Mouse (Mus musculus): Measurements from ENCODE around the gene Fbxo2. TPM values are rescaled to one million over a fixed set of nuclear protein-coding genes. Genes with fewer than 3 reads are reported as not detected.

Gene Fbxo2
- polyA plus RNA-seq, 1 experiment, result 5.1 TPM

- TF ChIP-seq POLR2A (IDR thresholded peaks at IDR 0.05; ENCODE audit: borderline replicate concordance, extremely low read depth, insufficient read depth, insufficient read length, poor library complexity, severe bottlenecking) (no peak), CTCF (IDR thresholded peaks at IDR 0.05; ENCODE audit: borderline replicate concordance, extremely low read depth, insufficient read depth, insufficient read length) (no peak)
- DNase-seq (ENCODE audit: low read depth), result no peak
Measured at GRCm38 (mm10) chr4:148149540-148149939, 10.9 kb upstream of the Fbxo2 start.

GRCm38 (mm10) chr4:148150242-148150641 is 10.2 kb upstream of the Fbxo2 start:
- no peak for DNase-seq (ENCODE audit: low read depth)
- TF ChIP-seq POLR2A (IDR thresholded peaks at IDR 0.05; ENCODE audit: borderline replicate concordance, extremely low read depth, insufficient read depth, insufficient read length, poor library complexity, severe bottlenecking), result no peak
- TF ChIP-seq CTCF (IDR thresholded peaks at IDR 0.05; ENCODE audit: borderline replicate concordance, extremely low read depth, insufficient read depth, insufficient read length), result no peak

- DNase-seq (ENCODE audit: low read depth), result no peak
Measured at GRCm38 (mm10) chr4:148150953-148151266, 9.5 kb upstream of the Fbxo2 start.

GRCm38 (mm10) chr4:148151267-148152168 is 8.9 kb upstream of the Fbxo2 start, which contains the start of gene Fbxo6:
TSS of gene Fbxo6 (minus strand) at chr4:148152140.
- peak; percentile 42; the same call in 1 of the 2 replicates for TF ChIP-seq POLR2A (IDR thresholded peaks at IDR 0.05; ENCODE audit: borderline replicate concordance, extremely low read depth, insufficient read depth, insufficient read length, poor library complexity, severe bottlenecking)
- TF ChIP-seq CTCF (IDR thresholded peaks at IDR 0.05; ENCODE audit: borderline replicate concordance, extremely low read depth, insufficient read depth, insufficient read length), result peak; percentile 75
- peak; percentile 96 for DNase-seq (ENCODE audit: low read depth)

More at GRCm38 (mm10) chr4:148150953-148151266, 9.5 kb upstream of the Fbxo2 start:
- no peak for TF ChIP-seq POLR2A (IDR thresholded peaks at IDR 0.05; ENCODE audit: borderline replicate concordance, extremely low read depth, insufficient read depth, insufficient read length, poor library complexity, severe bottlenecking)
- no peak for TF ChIP-seq CTCF (IDR thresholded peaks at IDR 0.05; ENCODE audit: borderline replicate concordance, extremely low read depth, insufficient read depth, insufficient read length)

DNA sequence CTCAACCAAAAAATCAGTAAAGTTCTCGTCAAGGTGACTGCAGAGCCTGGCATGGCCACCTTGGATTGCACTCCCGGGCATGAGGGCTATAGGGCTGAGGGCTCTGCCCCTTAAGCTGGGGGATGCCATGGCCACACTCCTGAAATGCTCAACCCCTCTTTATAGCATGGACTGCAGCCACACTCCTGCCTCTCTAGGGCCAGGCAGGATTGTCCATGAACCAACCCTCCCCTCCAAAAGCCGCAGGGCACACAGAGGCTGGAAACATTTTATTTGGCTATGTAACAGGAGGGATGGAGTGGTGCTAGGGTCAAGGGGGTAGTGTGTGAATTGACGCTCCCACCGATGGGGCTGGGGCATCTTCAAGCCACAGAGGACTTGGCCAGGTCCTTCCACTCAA is 7.9 kb upstream of the Fbxo2 start:
- TF ChIP-seq POLR2A (IDR thresholded peaks at IDR 0.05; ENCODE audit: borderline replicate concordance, extremely low read depth, insufficient read depth, insufficient read length, poor library complexity, severe bottlenecking), result no peak
- no peak for TF ChIP-seq CTCF (IDR thresholded peaks at IDR 0.05; ENCODE audit: borderline replicate concordance, extremely low read depth, insufficient read depth, insufficient read length)
- no peak for DNase-seq (ENCODE audit: low read depth)

- no peak for DNase-seq (ENCODE audit: low read depth)
- no peak for TF ChIP-seq CTCF (IDR thresholded peaks at IDR 0.05; ENCODE audit: borderline replicate concordance, extremely low read depth, insufficient read depth, insufficient read length)
- no peak for TF ChIP-seq POLR2A (IDR thresholded peaks at IDR 0.05; ENCODE audit: borderline replicate concordance, extremely low read depth, insufficient read depth, insufficient read length, poor library complexity, severe bottlenecking)
Measured at GRCm38 (mm10) chr4:148154006-148154405, 6.4 kb upstream of the Fbxo2 start.

- no peak for TF ChIP-seq POLR2A (IDR thresholded peaks at IDR 0.05; ENCODE audit: borderline replicate concordance, extremely low read depth, insufficient read depth, insufficient read length, poor library complexity, severe bottlenecking)
- TF ChIP-seq CTCF (IDR thresholded peaks at IDR 0.05; ENCODE audit: borderline replicate concordance, extremely low read depth, insufficient read depth, insufficient read length), result peak; percentile 58; the same call in 1 of the 2 replicates
- DNase-seq (ENCODE audit: low read depth), result peak; percentile 66
Measured at GRCm38 (mm10) chr4:148154982-148155381, 5.4 kb upstream of the Fbxo2 start.

DNA sequence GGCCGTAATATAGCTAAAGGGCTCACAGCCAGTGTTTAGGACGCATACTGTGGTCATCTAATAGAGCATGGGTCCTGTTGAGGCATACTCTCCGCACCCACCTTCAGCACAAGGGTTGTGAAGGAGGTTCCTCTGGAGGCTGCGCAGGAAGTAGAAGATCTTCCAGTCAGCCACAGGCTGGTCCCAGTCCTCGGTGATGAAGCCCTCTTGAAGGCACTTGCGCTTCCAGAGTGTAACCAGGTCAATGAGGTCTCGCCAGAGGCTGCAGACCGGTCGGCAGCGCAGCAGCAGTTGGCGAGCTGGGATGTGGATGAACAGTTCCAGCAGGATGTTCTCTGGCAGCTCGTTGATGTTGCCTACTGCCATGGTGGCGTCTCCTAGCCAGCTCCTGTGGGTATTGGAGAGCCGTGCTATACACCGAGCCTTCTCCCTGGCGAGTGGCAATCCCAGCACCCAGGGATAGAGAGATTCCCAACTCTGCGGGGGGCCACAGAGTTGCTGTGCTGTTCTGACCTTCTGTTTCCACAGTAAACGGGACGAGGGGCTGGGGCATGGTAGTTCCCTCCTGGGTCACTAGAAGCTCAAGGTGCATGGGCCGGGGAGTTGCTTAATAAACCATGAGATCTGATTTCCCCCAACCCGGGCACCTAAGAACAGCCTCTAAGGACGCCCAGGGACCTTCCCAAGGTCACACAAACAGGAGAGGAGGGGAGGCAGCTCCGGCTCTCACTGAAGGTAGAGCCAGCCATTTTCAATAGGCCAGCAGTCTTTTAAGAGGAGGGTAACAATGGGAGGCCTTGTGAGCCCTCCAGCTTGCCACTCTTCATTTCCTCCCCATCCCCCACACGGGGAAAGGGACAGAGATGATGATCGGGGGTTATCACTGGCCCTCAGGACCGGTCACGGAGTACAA is 1.7 kb upstream of the Fbxo2 start:
- peak; percentile 73 for DNase-seq (ENCODE audit: low read depth)
- no peak for TF ChIP-seq CTCF (IDR thresholded peaks at IDR 0.05; ENCODE audit: borderline replicate concordance, extremely low read depth, insufficient read depth, insufficient read length)
- no peak for TF ChIP-seq POLR2A (IDR thresholded peaks at IDR 0.05; ENCODE audit: borderline replicate concordance, extremely low read depth, insufficient read depth, insufficient read length, poor library complexity, severe bottlenecking)

- peak; percentile 99 for DNase-seq (ENCODE audit: low read depth)
- TF ChIP-seq CTCF (IDR thresholded peaks at IDR 0.05; ENCODE audit: borderline replicate concordance, extremely low read depth, insufficient read depth, insufficient read length), result 0 out of 2 replicates have a peak, but pooled peaks have one; percentile 31
- peak; percentile 48; the same call in 1 of the 2 replicates for TF ChIP-seq POLR2A (IDR thresholded peaks at IDR 0.05; ENCODE audit: borderline replicate concordance, extremely low read depth, insufficient read depth, insufficient read length, poor library complexity, severe bottlenecking)
Measured at GRCm38 (mm10) chr4:148159544-148160435, 631 bp upstream of the Fbxo2 start.

DNA sequence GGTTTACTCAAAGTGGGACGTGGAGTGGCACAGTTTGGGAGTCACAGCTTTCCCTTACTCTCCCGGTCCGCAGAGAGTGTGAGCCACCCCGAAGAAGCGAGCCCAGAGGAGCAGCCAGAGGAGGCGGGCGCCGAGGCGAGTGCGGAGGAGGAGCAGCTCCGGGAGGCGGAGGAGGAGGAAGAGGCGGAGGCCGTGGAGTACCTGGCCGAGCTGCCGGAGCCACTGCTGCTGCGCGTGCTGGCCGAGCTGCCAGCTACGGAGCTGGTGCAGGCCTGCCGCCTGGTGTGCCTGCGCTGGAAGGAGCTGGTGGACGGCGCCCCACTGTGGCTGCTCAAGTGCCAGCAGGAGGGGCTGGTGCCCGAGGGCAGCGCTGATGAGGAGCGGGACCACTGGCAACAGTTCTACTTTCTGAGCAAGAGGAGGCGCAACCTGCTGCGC is 3.6 kb downstream of the Fbxo2 start:
- peak; percentile 93 for DNase-seq (ENCODE audit: low read depth)
- TF ChIP-seq CTCF (IDR thresholded peaks at IDR 0.05; ENCODE audit: borderline replicate concordance, extremely low read depth, insufficient read depth, insufficient read length) (peak; percentile 70), POLR2A (IDR thresholded peaks at IDR 0.05; ENCODE audit: borderline replicate concordance, extremely low read depth, insufficient read depth, insufficient read length, poor library complexity, severe bottlenecking) (no peak)

Data from brain, embryonic 14.5 days (tissue).